Mouse (Mus musculus) Muller cell, postnatal 12 days (primary cell): ENCODE measurements around the gene Hist2h3b.
"Not testable (repeated sequence)": the region's sequence is repeated elsewhere in the genome, so short reads cannot be mapped to it uniquely, and the experiment has no call there.

Source experiments
- DNase-seq: peaks from one replicate; pipeline ENCODE4 v3.0.0-alpha.2; 2015; ENCODE audit errors: inconsistent ontology term

Gene Hist2h3b

DNA sequence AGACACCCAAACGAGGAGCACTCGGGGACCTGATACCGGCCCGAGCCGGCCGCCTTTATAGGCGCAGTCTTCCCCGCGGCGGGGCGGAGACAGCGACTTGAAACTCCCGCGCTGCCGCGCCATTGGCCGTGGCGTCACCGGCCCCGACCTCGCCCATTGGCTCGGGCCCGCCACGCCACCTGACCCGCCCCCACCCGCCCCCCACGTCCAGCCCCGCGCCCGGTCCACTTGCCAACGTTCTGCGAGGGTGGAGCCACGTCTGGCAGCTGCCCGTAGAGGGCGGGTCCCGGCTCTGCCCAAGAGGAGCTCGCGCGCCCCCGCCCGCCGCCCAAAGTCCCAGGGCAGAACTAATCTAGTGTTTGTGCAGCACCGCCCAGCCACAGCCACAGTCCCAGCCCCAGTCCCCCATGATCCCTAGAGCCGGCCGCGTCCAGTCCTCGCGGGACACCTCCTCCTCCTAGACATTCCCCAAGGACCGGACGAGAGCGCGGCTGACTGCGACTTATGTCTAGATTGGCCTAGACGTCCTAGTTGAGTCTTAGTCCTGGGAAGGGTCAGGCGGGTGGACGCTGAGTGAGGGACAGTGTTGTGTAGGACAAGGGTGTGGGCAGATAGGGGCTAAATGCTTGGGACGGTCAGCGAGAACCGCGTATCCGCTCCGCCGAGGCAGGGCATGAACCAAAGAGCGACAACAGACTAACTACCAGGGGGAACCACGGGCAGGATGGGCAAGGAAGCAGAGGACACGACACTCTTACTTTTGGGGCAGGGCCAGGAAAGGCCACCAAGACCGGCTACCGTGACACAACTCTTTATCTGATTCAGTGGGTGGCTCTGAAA is 29.3 kb upstream of the Hist2h3b start, which contains the start of gene Hist2h3c2:
Hist2h3c2 (minus strand) TSS at position 174 of the 840 bp plus-strand sequence.
- DNase-seq: not testable (repeated sequence)

DNA sequence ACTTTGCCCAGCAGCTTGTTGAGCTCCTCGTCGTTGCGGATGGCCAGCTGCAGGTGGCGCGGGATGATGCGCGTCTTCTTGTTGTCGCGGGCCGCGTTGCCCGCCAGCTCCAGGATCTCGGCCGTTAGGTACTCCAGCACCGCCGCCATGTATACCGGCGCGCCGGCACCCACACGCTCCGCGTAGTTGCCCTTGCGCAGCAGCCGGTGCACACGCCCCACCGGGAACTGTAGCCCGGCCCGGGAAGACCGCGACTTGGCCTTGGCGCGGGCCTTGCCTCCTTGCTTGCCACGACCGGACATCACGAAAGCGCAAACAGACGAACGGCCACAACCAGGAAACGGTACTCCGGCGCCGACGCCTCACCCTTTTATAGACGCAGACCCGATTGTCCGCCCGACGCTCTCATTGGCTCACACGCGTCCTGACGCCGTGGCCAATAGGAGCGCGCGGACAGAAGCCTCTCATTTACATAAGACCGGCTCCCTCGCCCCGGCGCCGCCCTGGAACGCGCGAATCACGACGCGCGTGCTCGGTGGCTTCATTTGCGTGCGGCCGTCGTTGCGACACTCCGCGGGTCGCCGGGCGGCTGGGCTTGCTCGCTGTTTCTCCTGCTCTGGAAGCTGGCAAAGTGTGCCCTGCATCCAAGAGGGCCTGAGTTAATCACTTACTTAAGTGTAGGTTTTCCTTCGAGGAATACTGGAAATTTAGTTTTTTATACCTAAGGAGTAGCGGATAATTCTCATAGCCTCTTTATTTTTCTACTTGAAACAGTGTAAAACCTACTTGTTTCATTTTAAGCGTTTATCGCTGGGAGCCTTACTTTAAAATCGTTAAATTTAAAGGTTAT is 28.3 kb upstream of the Hist2h3b start, which contains the start of gene Hist2h2aa2:
Hist2h2aa2 (minus strand) TSS at position 328 of the 850 bp plus-strand sequence.
- DNase-seq: peak; percentile 74

DNA sequence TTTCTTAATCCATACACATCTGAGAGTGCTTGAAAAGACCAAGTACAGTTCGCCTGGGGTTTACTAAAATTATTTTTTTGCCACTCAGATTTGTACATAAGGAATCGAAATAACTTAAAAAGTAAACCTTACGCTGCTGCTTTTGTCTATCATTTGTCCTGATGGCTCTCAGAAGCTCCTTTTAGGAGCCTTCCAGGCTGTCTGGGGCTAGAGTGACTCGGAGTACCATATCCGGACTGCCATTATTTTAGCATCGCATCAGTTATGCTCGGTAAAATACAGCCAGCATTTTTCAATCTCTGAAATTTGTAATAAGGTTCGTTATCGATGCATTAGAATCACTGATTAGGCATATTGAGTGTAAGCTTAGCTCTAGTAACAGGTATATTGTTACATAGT is 27.7 kb upstream of the Hist2h3b start:
- no peak for DNase-seq

DNA sequence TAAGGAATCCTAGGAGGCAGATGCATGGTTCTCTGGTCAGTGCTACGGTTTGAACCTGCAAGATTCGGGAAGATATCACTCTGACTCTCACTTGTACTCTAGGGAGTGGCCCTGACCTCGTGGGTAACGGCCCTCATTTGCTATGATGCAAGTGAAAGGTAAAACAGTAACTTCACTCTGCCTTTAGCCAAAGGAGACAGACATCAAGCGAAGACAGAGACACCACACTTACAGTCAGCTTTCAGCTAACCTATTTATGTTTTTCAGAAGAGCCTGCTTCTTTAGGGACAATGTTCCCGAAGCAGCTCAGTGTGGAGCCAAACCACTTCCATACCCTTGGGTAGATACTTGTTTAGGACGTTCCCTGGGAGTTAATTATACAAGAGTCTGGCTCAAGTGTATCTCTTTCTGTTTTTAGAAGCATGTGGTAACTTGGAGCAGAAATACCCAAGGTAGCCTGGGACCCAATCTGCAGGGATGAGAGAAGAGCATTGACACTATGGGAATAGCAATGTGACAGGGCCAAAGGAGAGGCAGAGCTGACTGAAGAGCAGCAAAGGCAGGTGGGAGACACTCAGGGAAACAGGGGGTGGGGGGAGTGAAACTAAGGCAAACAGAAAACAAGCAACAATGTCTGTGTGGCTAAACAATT is 24.4 kb upstream of the Hist2h3b start:
- no peak for DNase-seq

DNA sequence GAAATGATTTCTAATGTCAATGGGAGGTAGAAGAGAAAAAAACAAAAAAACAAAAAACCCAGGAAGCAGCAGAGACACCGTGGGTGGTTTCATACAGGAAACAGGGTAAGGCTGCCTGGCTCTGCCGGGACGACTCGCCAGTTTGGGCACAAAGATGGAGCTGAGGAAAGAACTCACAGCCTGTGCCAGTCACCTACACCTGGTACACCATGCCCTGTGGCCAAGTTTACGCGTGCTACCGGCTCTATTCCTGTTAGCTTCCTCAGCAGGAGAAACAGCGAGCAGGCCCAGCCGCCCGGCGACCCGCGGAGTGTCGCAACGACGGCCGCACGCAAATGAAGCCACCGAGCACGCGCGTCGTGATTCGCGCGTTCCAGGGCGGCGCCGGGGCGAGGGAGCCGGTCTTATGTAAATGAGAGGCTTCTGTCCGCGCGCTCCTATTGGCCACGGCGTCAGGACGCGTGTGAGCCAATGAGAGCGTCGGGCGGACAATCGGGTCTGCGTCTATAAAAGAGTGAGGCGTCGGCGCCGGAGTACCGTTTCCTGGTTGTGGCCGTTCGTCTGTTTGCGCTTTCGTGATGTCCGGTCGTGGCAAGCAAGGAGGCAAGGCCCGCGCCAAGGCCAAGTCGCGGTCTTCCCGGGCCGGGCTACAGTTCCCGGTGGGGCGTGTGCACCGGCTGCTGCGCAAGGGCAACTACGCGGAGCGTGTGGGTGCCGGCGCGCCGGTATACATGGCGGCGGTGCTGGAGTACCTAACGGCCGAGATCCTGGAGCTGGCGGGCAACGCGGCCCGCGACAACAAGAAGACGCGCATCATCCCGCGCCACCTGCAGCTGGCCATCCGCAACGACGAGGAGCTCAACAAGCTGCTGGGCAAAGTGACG is 23.2 kb upstream of the Hist2h3b start, which contains the start of gene Hist2h2aa1:
Hist2h2aa1 (plus strand) TSS at position 495 of the 884 bp plus-strand sequence.
- DNase-seq: peak; percentile 83

DNA sequence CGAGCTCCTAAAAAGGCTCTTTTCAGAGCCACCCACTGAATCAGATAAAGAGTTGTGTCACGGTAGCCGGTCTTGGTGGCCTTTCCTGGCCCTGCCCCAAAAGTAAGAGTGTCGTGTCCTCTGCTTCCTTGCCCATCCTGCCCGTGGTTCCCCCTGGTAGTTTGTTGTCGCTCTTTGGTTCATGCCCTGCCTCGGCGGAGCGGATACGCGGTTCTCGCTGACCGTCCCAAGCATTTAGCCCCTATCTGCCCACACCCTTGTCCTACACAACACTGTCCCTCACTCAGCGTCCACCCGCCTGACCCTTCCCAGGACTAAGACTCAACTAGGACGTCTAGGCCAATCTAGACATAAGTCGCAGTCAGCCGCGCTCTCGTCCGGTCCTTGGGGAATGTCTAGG is 22.4 kb upstream of the Hist2h3b start:
- not testable (repeated sequence) for DNase-seq

DNA sequence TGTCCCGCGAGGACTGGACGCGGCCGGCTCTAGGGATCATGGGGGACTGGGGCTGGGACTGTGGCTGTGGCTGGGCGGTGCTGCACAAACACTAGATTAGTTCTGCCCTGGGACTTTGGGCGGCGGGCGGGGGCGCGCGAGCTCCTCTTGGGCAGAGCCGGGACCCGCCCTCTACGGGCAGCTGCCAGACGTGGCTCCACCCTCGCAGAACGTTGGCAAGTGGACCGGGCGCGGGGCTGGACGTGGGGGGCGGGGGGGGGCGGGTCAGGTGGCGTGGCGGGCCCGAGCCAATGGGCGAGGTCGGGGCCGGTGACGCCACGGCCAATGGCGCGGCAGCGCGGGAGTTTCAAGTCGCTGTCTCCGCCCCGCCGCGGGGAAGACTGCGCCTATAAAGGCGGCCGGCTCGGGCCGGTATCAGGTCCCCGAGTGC is 22.0 kb upstream of the Hist2h3b start, which contains the start of gene Hist2h3c1:
Hist2h3c1 (plus strand) TSS at position 259 of the 430 bp plus-strand sequence.
- DNase-seq: not testable (repeated sequence)

DNA sequence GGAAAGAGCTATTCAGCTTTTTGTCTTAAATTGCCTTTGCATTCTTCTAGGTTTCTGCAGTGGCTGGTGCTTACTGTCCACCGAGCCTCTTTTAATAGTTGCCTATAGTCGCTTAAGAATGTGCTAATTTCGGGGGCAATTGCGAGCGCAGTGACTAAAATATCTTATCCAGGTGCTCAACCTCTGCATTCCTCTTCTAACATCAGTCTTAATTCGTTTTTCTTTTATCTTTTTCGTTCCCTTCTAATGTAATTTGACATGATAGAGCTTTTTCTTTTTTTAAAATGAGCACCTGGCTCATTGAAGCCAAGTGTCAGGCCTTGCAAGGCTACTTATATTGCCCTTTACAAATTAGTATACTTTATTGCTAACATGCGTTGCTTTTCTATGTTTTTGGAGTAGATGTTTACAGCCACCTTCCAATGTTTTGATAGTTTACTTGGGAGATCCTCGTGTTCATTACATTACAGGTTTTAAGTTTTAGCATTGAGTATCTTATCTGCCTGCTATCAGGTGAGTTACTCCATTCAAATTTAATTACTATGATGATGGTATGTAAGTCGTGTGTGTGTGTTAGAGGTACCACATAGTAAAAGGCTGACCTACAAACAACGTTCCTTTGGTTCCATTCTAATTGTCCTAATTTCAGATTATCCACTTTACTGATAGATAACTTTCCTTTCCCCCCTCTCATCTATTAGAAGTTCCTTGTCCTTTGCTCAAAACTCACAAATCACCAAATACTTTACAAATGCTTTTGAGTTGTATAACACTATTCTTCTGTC is 20.9 kb upstream of the Hist2h3b start:
- no peak for DNase-seq

DNA sequence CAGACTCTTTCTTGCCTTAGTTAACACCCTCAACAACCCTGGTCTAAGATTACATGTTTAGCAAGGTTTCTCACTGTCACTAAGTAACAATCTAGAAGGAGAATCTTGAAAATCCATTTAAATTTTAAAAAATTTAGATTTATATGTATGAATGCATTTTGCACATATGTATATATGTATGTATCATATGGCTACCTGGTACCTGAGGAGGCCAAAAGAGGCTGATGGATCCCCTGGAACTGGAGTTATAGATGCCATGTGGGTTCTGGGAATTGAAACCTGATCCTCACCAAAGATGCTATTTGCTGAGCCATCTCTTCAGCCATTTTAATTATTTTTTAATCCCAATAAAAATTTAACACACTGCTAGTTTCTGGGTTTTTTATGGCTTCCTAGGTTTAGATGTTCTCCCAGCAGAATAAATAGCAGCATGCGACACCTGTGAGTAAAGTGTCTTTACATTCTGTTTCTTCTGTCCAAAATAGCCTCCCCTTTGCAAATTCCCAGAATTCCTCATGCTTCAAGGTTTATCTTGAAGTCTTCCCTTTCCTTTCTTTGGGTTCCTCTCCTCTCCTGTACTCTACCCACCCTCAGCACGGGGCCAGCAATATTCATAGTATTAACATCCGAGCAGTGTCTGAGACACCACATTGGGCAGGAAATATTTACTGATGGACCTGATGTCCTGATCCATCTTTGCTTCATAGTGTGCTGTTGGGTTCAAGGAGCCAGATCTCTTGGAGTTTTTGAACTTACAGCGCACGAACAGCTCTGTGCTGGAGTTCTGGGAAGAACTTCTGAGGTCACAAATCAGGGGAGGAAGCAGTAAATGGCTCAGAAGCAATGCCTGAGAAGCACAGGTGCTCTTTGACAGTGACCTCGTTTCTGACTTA is 20.1 kb upstream of the Hist2h3b start:
- DNase-seq: no peak

DNA sequence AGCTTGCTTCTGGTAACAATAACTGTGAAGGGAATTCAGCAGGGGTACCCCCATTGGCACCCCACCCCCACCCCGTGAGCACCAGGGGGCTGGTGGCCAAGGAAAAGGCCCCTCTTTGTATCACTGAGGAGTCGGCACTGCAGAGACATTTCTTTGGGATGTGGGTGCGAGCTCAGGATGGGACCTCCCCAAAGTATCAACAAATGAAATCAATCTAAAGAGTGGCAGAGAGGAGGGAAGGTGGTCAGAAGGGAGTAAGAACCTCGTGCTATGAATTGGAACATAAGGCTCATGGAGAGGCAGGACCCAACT is 19.5 kb upstream of the Hist2h3b start:
- DNase-seq: no peak

DNA sequence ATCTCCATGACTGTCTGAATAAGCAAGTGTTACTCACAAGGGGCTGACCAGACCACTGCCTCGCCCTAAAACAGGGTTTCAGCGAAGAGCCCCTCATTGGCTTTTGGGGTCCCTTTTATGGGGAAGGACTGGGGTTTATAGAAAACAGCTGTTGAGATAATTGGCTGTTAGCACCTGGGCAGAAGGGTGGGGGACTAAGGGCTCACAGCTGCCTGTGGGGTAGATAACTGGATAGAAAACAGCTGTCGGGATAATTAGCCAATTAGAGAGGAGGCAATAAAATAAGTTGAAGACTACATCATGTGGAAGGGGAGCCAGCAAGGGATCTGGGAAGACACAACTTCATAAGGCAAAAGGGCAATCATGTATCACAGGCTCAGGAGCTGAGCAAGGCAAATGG is 17.6 kb upstream of the Hist2h3b start:
- no peak for DNase-seq

DNA sequence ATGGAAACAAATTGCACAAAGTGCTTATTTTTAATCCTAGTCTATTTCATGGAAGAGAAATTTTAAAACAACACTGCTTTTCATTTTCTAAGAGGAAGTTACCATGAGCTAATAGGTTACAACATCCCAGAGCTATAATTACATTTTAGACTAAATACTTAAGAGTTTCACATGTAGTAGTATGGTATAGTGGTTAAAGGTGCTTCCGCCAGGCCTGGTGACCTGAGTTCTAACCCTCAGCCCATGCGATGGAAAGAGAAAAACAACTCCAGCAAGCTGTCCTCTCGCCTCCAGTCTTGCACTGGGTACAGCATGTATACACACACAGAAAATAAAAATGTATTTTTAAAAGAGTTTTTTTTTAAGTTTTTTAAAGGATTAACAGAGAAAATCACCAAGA is 16.7 kb upstream of the Hist2h3b start:
- DNase-seq: no peak

DNA sequence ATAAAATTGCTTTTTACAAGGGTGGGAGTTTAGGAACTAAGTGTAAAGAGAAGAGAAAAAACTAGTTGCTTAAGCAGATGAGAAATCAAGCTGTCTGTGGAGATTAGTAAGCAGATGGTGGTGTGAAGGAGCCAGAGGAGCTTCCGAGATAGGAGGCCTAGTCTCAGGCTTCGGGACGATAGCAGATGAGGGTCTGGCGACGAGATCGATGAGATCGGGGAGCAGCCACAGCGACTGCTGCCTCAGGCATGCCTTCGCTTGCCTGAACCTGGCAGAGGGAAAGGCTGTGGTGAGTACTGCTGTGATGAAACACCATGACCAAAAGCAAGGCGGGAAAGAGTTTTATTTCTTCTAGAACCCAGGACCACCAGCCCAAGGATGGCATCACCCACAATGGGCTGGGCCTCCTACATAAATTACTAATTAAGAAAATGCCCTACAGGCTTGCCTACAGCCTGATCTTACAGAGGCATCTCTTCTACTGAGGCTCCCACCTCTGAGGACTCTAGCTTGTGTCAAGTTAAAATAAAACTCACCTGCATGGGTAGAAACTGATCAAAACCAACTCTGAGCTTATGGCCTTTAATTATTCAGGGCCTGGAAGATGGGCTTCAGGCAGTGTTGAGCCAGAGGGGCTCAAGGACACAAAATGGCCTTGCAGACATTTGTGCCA is 13.6 kb upstream of the Hist2h3b start:
- DNase-seq: no peak

DNA sequence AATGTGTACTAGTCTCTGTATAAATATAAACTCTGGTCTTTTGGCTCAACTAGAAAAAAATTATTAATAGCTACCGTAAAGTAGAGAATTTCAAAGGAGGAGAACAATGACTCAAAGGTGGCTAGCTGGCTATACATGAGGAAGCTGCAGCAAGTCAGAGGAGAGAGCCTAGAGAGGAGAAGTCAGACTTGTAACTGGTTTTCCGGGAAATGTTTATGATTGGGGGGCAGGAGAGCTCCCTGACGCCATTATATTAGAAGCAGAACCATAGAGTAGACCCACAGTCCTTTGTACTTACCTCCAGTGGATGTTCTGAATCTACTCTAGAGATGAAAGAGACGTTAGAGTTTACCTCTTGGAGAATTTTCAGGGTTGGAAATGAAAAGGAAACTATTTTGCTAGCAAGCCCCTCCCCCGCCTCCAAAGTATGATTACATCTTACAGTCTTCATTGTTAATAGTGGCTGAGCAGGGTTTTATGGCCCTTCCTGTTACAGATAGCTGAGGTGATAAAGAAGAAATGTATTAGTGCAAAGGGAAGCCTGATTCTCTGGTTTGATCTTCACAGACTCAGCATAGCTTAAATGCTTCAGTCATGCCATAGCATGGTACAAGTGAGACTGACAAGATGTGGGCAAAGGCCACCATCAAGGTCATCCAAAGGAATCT is 12.4 kb upstream of the Hist2h3b start:
- no peak for DNase-seq

DNA sequence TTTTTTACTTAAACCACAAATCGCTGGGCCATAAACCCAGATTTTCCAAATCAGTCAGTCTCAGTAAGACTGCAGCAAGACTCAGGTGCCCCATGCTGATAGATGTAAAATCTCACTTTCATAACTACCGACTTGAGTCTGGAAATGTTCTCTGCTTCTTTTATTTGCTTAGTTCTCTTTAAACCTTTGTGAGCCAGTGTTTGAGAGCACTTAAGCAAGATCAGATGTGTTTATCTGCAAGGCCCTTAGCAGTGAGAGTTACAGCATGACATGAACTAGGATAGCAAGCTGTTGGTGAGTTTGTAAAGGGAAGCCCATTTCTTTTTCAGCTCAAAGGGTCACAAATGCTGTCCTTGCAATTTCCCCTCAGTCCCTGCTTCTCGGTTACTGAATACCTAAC is 11.3 kb upstream of the Hist2h3b start:
- DNase-seq: no peak

DNA sequence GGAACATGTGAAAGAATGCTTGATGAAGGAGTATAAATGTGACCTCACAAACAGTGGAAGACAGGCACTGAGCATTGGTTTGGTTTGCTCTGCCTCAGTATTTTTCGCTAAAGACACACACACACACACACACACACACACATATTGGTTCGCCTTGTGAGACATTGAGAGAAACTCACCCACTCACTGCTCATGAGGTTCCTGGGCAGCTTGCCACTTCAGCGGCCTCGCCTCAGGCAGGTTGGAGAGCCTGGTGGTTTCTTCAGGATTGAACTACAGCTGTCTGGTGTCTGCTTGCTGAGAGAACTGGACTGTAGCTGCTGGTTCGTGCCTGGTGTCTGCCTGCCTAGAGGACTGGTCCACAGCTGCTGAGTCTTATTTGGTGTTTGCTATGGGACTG is 8.2 kb upstream of the Hist2h3b start:
- no peak for DNase-seq

DNA sequence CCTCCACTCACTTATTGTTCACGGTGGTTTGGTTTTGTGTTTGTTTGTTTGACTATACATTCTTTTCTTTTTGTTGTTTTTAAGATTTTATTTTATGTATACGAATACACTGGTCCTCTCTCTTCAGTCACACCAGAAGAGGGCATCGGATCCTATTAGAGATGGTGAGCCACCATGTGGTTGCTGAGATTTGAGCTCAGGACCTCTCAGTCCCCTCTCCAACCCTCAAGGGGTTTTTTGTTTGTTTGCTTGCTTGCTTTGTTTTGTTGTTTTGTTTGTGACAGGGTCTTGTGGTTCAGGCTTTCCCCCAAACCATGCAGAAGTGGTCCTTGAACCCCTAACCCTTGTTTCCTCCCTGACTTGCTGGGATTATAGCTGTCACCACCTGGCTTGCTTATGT is 6.8 kb upstream of the Hist2h3b start:
- DNase-seq: no peak
